Mouse (Mus musculus): ENCODE data around the gene Mpped2. TPM values are rescaled to one million over a fixed set of nuclear protein-coding genes. Genes with fewer than 3 reads are reported as not detected.

Mpped2 gene
- total RNA-seq, 2 experiments from 2014 or later, result not detected

GRCm38 (mm10) chr2:106789694-106790328 is 96.7 kb downstream of the Mpped2 start:
- no peak for ATAC-seq (replicated peaks; ENCODE audit: poor library complexity, severe bottlenecking)

DNA sequence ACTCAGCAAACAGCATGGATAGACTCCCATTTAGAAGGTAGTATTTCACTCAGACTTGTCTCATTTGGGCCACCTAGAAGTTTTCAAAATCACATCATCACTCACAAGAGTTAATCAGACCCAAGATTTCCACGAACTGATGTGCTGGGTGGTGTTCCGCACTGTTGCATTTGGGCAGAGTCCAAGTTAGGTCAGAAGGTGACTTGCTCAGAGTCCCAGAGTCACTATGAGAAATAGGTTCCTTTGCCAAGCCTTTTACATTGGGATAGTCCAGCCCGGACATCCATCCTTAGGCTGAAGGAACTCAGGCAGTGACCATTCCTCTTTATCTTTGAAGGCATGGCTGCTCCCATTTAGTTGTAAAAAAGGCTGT is 97.2 kb downstream of the Mpped2 start:
- no peak for ATAC-seq (replicated peaks; ENCODE audit: poor library complexity, severe bottlenecking)

GRCm38 (mm10) chr2:106796246-106796645 is 103.2 kb downstream of the Mpped2 start:
- ATAC-seq (replicated peaks; ENCODE audit: poor library complexity, severe bottlenecking), result no peak

DNA sequence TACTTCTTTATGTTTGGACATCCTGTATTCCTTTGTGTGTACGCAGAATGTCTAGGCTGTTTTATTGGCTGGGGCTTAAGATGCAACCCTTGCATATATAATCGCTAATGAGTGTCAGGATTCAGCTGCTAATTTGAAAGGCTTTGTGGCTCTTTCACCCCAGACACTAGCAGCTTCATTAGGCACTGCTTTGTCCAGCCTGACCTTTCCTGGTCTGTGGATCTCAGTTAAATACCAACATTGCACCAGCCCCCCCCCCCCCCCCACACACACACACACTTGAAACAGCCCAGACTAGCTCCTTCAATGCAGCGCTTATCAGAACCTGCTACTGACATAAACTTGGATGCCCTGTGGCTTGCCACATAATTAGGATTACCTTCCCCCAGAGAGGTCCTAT is 104.8 kb downstream of the Mpped2 start:
- no peak for ATAC-seq (replicated peaks; ENCODE audit: poor library complexity, severe bottlenecking)

DNA sequence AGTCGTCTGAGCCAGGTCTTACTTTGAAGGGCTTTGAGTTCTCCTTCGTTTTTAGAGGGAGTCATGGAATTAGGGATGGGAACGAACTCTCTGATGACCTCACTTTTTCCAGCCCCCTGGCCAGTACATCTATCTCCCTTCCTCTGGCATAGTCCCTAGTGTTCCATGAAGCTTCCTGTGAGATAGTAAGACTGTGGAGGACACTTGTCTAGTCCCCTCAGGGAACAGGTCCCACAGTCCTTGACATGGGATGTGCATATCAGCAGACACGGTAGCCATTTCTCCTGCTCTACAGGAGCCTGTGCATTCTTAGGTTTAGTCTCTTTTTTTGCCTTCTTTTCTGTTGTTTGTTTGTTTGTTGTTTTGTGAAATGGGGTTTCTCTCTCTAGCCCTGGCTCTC is 105.8 kb downstream of the Mpped2 start:
- ATAC-seq (replicated peaks; ENCODE audit: poor library complexity, severe bottlenecking), result no peak

- no peak for ATAC-seq (replicated peaks; ENCODE audit: poor library complexity, severe bottlenecking)
Measured at GRCm38 (mm10) chr2:106815898-106816297, 122.8 kb downstream of the Mpped2 start.

- no peak for ATAC-seq (replicated peaks; ENCODE audit: poor library complexity, severe bottlenecking)
Measured at GRCm38 (mm10) chr2:106821292-106821691, 128.2 kb downstream of the Mpped2 start.

DNA sequence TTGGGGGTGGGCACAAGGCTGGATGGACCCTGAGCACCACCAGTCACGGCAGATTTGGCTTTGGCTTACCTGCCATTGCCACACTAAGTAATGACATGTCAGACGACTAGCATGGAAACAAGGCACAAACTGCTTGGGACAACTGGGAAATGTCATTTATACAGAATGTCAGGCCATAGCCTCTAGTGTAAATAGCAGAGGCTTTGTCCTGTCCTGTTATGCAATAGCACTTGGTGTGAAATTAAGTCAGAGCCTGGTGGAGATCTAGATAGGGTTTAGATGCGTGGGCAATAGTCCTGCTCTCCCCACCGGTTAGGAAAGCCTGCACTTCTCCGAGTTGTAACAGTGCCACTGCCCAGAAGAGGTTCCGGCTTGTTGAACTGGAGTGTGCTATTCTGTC is 128.8 kb downstream of the Mpped2 start:
- no peak for ATAC-seq (replicated peaks; ENCODE audit: poor library complexity, severe bottlenecking)

DNA sequence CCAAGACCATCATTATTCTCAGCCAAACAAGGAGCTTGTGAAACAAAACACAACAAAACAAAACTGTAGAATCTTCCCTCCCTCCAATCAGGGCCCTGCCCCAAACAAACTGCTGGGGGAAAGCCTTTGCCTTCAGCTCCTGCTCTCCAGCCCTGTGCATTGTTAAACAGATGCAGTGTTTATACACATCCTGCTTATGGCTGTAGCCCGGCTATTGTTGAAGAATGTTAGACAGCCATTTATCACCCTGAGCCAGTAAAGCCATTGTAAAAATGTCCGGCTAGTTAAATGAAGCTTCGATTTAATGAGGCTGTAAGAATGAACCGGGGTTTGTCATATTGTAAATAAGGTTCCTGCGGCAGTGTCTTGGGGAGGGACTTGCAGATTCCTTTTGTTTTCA is 129.5 kb downstream of the Mpped2 start:
- no peak for ATAC-seq (replicated peaks; ENCODE audit: poor library complexity, severe bottlenecking)

DNA sequence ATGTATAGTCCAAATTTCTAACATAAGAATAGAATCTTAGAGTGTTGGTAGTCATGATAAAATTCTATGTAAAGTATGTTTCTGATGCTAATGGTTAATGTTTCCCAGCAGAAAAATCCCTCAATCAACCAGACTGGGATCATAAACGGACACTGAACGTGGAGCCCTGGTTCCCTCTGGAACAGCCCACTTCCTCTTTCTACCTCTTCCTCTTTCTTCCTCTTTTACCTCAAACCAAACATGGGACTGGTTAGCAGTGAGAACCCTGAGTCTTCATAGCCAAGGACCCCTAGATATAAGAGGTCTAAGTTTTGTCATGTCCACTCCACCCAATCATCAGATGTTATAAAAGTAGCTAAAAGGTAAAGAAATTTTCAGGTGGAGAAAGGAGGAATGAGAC is 132.4 kb downstream of the Mpped2 start:
- ATAC-seq (replicated peaks; ENCODE audit: poor library complexity, severe bottlenecking), result peak; percentile 92

- no peak for ATAC-seq (replicated peaks; ENCODE audit: poor library complexity, severe bottlenecking)
Measured at GRCm38 (mm10) chr2:106826023-106826422, 133.0 kb downstream of the Mpped2 start.

DNA sequence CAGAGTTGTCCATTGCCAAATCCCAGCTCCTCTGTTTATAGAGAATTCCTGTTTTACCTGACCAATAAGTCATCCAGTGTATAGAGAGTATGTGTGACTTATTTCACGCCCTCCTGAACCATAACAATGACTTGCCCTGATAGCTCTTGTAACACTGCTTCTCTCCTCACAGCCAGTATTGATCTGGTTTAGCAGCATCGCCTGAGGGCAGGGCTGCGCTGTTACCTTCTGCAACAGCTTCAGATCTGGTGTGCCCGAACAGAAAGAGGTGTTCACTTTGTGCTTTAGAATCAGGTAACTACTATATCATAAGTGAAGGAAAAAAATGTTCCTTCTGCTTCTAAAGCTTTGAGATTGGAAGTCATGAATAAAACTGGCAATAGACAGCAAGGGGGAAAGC is 133.7 kb downstream of the Mpped2 start:
- ATAC-seq (replicated peaks; ENCODE audit: poor library complexity, severe bottlenecking), result no peak

DNA sequence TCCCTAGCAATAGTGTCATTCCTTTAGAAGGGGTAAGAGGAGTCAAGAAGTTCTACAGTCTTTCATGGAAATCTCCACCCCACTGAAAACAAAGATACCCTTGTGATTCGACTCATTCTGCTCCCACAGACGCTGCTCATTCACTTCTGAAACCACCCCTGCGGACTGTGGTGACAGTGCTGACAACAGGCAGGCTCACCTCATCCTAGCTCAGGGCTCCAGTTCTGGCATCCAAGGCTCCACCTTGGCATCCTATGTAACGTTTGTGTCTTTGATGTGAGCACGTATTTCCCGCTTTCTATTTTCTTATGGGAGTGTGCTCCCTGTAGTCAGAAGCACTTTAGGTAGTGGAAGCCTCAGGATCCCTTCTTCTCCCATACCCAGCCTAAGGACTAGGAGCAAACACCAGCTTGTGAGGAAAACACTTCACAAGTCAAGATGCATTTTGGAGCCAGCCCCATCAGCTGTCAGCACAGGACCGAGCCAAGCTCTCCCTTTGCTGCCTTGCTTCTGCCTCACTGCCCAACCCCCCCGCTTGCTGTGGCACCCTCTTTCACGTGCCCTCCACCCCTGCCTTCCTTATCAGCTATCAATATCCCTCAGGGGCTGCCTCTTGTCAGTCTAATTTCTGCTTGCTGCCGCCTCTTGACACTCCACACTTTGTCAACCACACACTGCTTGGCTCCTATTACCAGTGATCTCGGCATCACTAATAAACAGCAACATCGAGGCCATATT is 135.7 kb downstream of the Mpped2 start:
- ATAC-seq (replicated peaks; ENCODE audit: poor library complexity, severe bottlenecking), result no peak

DNA sequence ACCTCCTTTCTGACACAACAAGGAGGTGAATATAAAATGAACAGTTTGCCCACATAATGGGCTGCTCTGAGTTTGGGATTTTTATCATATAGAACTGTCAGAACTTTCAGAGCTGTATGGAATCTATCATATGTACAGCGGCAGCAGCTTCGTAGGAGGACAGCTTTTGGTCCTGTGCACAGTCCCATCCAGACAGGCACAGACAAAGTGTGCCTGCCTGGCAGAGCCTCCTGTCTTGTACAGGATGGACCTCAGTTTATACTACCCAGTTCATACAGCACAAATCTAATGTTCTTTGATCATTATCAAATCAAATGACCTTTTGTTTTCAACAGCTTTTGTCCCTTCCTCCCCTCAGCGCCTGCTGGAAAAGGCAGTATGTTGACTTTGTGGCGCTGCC is 136.4 kb downstream of the Mpped2 start:
- no peak for ATAC-seq (replicated peaks; ENCODE audit: poor library complexity, severe bottlenecking)

GRCm38 (mm10) chr2:106832577-106832976 is 139.5 kb downstream of the Mpped2 start:
- no peak for ATAC-seq (replicated peaks; ENCODE audit: poor library complexity, severe bottlenecking)

- ATAC-seq (replicated peaks; ENCODE audit: poor library complexity, severe bottlenecking), result no peak
Measured at GRCm38 (mm10) chr2:106833212-106833611, 140.1 kb downstream of the Mpped2 start.

DNA sequence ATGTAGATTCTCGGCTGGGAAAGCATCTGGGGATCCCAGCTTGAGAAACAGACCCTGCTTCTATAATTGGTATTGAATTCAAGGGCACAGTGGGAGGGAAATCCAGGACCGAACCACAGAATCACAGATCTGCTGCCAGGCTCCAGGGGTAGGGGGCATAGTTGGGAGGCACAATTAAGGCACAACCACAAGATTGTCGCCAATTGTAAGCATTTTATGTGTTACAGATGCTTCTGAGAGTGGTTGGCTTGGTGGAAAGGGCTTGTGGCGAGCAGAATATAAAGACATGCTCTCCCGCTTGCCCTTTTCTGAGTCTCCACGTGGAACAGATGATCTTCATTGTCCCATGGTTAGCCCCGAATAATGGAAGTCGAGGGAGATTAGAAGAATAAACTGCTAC is 142.3 kb downstream of the Mpped2 start:
- ATAC-seq (replicated peaks; ENCODE audit: poor library complexity, severe bottlenecking), result no peak

DNA sequence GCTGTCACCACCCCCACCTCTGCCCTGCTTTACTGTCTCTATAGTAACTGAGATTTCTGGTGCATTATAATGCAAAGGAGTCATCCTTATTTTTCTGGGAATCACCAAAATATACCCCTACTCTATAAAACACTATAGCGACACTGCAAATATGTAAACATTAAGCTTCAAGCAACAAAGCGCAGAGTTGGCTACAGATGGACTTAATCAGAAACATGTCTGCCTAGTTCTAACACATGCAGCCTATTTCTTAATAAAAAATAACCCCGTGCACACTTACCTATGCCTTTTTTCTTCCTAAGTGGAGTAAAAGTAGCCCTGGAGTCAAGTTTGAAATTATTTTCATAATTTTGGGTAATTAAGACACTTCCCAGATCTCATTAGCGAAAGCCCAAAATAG is 144.2 kb downstream of the Mpped2 start:
- no peak for ATAC-seq (replicated peaks; ENCODE audit: poor library complexity, severe bottlenecking)

GRCm38 (mm10) chr2:106844147-106844546 is 151.1 kb downstream of the Mpped2 start:
- no peak for ATAC-seq (replicated peaks; ENCODE audit: poor library complexity, severe bottlenecking)

DNA sequence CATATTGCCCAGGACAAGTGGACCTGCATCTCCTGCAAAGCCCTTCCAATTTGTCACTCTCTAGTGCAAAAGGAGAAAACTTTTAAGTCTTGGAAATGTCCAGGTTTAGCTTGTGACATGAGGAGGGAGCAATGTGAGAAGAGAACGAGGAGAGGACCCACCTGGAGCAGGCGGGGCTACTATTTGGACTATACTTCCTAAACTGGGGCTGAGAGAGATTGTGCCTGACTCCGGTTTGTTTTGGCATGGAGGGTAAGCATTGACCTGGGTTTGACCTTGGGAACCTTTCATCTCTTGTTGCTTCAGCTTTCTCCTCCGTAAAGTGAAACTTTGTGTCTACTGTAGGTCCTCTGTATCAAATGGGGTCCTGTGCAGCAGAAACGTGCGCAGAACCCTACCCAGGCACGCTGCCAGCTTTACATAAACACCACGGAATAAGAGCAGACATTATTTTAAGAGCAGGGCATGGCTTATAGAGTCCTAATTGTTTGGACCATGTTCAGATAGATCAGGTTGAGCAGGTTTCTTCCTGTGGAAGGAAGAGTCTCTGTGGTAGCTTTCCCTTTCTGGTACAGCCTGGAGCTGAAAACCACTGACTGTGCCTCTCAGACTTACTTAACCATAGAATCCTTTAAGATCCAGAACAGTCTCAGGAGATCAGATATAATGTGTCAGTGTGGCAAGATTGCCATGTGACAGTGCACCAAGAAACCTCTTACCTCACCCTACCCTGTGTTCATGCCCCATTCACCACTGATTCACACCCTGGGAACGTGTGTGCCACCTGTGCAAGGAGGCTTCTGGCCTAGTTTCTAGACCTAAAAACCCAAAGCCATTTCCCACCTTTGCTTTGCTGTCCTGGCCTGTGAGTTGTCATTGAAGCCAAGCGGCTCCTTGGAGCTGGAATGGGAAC is 152.0 kb downstream of the Mpped2 start:
- ATAC-seq (replicated peaks; ENCODE audit: poor library complexity, severe bottlenecking), result no peak

DNA sequence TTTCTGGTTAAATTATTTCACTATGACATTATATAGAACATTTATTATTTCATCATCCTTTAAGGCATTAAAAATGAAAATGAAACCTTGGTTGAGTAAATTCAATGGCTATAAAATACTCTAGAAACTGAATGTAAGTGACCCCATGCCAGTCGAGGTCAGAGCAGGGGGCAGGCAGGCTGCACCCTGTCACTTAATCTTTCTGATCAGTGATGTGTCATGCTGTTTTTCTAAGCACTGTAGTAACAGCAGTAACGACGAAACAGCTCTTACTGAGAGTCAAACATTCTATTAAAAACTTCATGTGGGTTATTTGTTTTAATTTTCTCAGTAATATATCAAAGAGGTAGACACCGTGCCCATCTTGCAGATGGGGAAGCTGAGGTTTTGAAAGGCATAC is 153.4 kb downstream of the Mpped2 start:
- no peak for ATAC-seq (replicated peaks; ENCODE audit: poor library complexity, severe bottlenecking)
